Mouse (Mus musculus) ovary, adult 18-20 months (tissue): ENCODE measurements around the gene D6Wsu163e.

ENCODE experiments used
- DNase-seq: peaks from one replicate; pipeline ENCODE4 v3.0.0; 2022; ENCODE audit warnings: low spot score, mixed read lengths

Gene D6Wsu163e

DNA sequence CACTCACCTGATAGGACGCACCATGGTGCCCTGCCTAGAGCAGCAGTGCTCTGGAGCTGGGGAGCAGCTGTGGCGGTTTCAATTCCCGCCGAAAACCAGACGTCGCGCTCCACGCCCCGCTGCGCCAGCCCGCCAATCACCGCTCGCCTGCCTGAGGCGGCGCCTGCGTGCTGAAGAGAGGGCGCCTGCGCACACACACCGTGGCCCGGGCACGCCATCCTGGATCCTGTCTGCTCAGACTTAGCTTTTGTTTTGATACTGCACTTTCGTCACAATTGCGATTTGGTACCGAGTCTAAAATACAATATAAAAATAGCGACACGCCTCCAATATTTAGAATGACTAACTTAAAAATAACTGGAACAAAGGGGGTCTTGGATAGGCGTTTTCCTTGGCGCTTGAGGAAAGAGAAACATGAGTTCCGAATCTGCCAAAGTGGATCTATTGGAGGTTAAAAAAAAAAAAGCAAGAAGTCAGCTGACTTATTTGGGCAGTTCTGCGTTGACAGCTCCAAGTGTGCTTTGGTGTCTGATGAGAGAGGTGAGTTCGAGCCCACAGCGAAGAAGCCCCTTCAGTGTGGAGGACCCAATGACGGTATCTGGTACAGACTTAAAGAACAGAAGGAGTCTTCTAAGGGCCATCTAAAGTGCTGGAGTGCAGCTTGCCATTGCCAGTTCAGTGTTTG is at the start of gene D6Wsu163e, which contains the start of gene Rad51ap1:
TSS of gene D6Wsu163e (plus strand) at position 476 of the 685 bp plus-strand sequence.
TSS of gene Rad51ap1 (minus strand) at position 101 of the 685 bp plus-strand sequence.
- peak; percentile 92 for DNase-seq

DNA sequence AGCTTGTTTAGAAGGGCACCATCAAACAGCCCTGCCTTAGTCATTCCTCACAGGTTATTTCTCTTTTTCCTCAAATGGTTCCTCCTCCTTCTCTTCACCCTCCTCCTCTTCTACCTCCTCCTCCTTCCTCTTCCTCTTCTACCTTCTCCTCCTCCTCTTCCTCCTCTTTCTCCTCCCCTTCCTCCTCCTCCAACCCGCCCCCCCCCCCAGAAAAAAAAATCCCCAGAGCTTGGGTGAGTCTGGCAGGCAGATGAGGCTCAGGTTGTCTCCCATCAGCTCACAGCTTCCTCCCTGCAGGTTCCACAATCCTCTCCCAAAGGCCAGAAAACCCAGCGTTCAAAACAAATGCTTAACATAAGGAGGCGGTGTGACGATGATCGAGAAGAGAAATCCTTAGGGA is 32.4 kb upstream of the D6Wsu163e start:
- no peak for DNase-seq

DNA sequence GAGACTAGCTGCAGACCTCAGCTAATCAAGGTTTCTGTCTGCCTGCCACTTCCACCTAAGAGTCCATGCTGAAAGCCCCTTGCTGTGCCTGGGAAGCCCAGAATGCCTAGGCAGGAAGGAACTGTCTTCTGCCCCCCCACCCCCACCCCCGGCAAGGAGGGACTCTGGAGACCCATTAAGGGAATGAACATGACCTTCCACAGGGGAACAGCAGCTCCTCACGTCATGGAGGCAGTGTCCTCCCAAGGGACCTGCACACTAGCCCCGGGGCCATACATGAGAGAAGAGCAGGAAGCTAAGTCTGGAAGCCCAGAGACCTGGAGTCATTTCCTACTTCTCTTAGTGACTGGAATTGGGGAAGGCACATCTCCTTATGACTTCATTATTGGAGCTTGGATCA is 31.9 kb upstream of the D6Wsu163e start:
- no peak for DNase-seq

DNA sequence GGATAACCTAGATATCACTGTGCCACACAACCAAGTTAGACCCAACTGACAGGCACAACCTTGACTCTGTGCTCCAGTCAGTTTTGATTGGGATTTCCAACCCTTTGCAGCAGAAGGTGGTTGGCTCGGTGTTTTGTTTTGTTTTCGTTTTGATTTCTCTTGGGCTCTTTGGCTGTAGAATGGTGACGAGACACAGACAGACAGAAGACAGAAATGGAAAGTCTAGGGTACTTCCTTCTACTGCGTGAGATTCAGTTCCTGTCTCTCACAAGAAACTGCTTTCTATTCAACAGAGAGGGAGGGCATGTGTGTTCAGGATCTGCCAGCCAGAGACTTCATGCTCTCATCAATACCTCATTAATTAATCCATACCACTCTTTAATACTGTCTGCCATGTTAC is 29.0 kb upstream of the D6Wsu163e start:
- no peak for DNase-seq

- DNase-seq: no peak
Observed at GRCm38 (mm10) chr6:126914928-126915327, 24.8 kb upstream of the D6Wsu163e start.

GRCm38 (mm10) chr6:126921111-126921881 is 18.5 kb upstream of the D6Wsu163e start, which contains the start of gene Dyrk4:
Gene Dyrk4, minus strand, starts transcription at chr6:126921839.
- no peak for DNase-seq

- no peak for DNase-seq
Observed at GRCm38 (mm10) chr6:126932896-126933295, 6.9 kb upstream of the D6Wsu163e start.

- DNase-seq: no peak
Observed at GRCm38 (mm10) chr6:126938047-126938446, 1.7 kb upstream of the D6Wsu163e start.

- DNase-seq: no peak
Observed at GRCm38 (mm10) chr6:126938853-126939486, 792 bp upstream of the D6Wsu163e start.

GRCm38 (mm10) chr6:126940451-126940850 is 689 bp downstream of the D6Wsu163e start:
- no peak for DNase-seq

DNA sequence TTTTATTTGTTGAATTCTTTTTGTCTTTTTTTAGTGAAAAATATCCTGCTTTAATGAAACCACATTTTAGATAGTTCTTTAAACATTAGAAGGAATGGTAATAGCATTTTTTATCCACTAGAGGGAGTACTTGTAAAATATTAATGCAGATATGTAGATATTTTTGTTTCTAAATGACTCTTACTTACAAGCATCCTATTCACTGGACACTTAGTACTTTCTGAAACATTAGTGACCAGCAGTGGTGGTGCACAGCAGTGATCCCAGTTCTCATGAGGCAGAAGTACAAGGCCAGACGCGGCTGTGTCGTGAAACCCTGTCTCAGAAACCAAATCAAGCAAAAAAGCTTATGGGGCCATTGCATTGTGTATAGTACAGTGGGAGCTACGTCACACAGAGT is 8.6 kb downstream of the D6Wsu163e start:
- no peak for DNase-seq

DNA sequence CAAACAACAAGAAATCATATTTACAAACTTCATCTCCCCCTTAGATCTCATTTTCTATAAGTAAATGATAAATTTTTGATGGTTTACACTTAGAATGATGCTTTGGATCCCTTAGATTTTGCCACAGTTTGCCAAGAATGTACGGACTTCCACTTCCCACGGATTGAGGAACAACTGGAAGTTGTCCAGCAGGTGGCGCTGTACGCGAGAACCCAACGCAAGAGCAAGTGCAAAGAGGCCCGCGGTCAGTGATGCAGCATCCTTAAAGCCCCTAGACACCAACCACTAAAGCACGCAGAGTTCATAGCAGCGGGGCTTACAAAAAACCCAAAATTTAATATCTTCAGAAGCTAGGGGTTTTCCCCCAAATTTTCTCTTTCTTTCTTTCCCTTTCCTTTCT is 16.0 kb downstream of the D6Wsu163e start:
- DNase-seq: peak; percentile 13

DNA sequence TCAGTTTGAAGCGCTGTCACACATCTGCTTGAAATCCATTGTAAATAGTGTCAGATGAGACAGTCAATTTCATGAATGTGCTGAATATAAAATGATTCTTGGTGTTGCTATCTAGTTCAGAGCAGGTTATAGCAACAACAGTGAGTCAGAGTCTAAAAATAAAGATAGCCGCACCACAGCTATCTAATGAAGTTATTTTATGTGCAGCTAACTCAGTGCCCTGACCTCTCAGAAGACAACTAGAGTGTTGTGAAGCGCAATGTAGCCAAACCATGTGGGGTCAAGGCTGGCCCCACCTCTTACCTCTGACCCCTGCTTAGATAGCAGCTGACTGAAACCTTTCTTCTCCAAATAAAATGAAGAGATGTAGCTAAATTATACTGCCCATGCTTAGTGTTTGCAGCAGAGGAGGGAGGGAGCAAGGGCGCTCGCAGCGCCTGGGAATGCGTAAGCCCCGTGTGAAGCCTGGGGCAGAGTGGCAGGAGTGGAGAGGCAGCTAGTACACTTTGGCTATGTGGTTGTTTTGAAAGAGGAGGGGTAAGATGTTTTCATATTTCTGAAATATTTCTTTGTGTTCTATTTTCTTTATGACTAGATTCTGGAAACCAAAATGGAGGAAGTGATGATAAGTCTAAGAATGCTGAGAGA is 21.7 kb downstream of the D6Wsu163e start:
- no peak for DNase-seq

GRCm38 (mm10) chr6:126962709-126963108 is 22.9 kb downstream of the D6Wsu163e start:
- no peak for DNase-seq

DNA sequence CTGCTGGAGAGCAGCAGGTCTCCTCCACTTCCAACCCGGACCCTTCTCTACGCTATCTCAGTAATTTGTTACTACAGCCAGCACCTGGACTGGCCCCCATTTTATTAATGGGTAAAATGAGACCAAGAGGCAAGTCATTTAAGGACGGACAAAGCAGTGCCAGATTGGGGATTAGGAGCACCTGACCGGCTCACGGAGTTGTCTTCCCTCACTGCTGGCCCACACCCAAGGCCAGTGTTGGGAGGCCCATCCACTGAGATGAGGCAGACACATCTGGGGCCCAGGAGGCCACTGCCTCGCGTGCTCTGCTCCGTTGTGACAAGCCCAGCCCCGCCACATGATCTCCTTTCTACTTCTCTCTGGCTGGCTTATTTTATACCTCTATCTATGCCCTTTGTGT is 23.7 kb downstream of the D6Wsu163e start:
- no peak for DNase-seq

GRCm38 (mm10) chr6:126966241-126967026 is 26.7 kb downstream of the D6Wsu163e start:
- DNase-seq: no peak

DNA sequence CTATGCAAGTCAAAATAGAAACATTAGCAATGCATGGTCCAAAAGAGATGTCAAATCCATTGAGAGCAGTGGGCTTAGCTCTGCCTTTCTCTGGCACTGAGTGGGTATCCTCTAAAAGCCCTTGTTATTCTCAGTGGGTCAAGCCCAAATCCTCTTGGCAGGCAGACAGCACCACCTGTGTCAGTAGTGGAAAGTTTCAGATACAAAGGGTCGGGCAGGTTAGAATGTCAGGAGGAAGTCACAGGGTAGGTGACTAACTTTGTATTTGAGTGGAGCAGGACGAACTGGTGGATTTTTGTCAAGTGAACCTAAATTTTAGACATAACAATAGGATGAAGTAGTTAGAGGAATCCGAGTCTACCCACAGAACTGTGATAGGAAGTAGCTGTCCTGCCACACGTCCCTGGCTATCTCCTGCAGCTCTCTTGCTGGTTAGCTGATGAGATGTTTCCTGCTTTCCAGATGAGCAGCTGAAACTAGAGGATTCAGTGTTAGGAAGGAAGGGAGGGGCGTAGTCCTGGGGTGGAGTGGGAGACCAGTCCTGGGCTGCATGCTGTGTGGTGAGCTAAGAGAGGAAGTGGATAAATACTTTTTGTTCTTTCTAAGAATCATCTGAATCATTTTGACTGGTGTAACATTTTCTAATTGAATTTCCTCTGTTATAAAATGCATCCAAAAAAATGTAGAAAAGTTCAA is 41.9 kb downstream of the D6Wsu163e start:
- no peak for DNase-seq

GRCm38 (mm10) chr6:126993676-126994075 is 53.9 kb downstream of the D6Wsu163e start:
- no peak for DNase-seq

GRCm38 (mm10) chr6:126995494-126995893 is 55.7 kb downstream of the D6Wsu163e start:
- DNase-seq: no peak

DNA sequence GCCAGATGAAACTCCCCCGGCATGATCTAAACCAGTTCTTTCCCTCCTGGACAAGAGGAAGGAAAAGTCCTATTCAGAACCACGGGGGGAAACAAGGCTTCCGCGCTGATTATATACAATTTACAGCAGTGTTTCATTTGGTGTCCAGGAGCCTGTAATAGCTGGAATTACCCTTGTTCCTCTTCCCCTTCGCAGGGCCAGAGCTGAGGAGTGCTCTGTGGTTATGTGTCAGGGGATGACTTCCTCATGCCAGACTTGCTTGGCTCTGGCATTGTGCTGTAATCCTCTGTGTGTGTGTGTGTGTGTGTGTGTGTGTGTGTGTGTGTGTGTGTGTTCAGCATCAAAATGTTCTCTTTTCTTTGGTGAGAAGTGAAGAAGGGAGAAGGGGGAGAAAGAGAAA is 56.6 kb downstream of the D6Wsu163e start:
- DNase-seq: no peak

GRCm38 (mm10) chr6:127005646-127006045 is 65.9 kb downstream of the D6Wsu163e start:
- DNase-seq: no peak
